Mouse (Mus musculus): ENCODE results near the gene Sh3rf3.

The Sh3rf3 gene

DNA sequence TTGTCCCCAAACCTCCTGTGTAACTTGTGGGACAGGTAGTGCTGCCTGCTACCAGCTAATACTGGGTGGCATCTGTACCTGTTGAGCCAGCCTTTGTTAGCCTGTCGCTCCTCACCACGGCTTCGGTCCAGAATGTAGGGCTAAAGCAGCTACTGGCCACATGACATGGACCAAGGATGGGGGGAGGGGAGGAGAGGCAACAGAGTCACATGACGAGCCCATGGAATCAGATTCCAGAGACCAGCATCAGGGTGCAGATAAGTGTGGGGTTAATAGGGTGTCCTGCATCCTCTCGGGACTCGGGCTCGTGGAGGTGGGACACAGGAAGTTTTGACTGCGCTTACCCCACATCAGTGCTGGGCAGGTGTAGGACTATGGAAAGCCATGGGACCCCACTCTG lies 292.7 kb downstream of the Sh3rf3 start:
- DNase-seq (ENCODE audit: low read depth, low spot score) = no peak

DNA sequence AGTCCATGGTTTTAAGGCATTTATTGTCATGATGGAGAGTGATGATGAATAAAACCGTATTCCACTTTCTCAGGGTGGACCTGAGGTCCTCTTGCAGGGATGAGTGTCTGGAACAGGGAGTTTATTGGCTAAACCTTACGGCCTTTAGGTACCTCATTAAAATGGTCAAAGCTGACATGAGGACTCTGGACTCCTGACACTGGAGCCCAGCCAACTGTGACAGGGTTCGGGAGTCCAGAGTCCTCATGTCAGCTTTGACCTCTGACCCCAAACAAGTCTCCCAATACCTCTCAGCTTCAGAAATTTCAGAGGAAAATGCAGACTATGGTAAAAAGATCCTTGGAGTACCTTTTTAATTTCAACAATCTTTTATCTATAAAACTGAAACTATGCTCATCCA lies 293.5 kb downstream of the Sh3rf3 start:
- no peak for DNase-seq (ENCODE audit: low read depth, low spot score)

DNA sequence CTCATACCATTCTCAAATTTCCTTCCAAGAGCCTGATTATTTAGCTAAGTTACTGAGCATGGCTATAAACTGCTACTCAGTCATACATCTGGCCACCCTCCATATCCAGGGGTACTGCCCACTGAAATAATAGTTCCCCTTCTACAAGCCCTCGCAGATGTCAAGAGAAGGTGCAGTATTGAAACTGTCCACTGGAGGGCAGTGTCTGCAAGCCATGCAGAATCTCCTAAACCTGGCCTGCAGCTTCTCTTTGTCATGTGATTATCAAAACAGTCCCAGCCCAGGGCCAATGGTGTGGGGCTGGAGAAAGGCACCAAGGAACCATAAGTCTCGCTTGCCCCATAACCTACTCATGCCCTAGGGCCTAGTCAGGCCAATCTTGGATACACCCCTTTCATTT lies 295.9 kb downstream of the Sh3rf3 start:
- DNase-seq (ENCODE audit: low read depth, low spot score) = peak; percentile 36

- DNase-seq (ENCODE audit: low read depth, low spot score) = no peak
Observed at GRCm38 (mm10) chr10:59110386-59110785, 297.2 kb downstream of the Sh3rf3 start.

- no peak for DNase-seq (ENCODE audit: low read depth, low spot score)
Observed at GRCm38 (mm10) chr10:59112755-59113154, 299.6 kb downstream of the Sh3rf3 start.

DNA sequence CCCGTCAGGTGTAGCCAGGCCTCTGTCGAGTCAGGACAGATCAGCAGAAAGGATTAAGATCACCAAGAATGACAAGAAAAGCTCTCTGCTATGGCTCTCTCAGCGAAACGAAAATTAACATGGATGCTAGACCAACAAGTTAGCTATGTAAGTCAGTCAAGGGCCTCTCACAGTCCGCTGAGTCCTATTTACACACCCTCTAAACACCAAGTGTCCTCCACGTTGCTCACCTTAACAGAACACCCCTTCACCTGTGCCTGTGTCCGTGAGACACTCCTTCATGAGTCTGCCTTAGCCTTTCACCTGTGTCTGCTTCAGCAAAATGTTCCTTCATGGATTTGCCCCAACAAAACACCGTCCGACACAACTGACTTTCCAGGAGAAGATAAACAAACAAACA lies 300.2 kb downstream of the Sh3rf3 start:
- no peak for DNase-seq (ENCODE audit: low read depth, low spot score)

- DNase-seq (ENCODE audit: low read depth, low spot score) = no peak
Observed at GRCm38 (mm10) chr10:59114535-59115291, 301.6 kb downstream of the Sh3rf3 start.

- no peak for DNase-seq (ENCODE audit: low read depth, low spot score)
Observed at GRCm38 (mm10) chr10:59115691-59116090, 302.5 kb downstream of the Sh3rf3 start.

DNA sequence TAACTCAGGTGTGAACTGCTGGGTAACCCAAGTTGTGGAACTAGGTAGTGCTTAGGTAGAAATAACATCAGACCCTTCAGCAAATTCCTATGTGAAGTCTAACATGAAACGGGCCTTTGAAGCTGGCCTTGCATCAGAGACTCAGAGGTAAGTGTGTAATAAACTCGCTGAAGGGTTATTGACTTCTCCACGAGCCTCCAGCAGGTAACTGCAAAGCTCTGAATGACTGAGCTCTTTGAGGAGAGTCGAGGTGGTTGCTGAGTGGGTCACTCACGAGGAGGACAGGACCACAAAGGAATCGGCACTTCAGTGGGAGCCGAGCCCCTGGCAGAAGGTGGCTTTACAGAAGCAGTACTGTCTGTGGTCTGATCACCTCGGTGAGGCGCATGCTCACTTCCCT lies 303.2 kb downstream of the Sh3rf3 start:
- DNase-seq (ENCODE audit: low read depth, low spot score) = no peak

GRCm38 (mm10) chr10:59117555-59117954 lies 304.4 kb downstream of the Sh3rf3 start:
- no peak for DNase-seq (ENCODE audit: low read depth, low spot score)

DNA sequence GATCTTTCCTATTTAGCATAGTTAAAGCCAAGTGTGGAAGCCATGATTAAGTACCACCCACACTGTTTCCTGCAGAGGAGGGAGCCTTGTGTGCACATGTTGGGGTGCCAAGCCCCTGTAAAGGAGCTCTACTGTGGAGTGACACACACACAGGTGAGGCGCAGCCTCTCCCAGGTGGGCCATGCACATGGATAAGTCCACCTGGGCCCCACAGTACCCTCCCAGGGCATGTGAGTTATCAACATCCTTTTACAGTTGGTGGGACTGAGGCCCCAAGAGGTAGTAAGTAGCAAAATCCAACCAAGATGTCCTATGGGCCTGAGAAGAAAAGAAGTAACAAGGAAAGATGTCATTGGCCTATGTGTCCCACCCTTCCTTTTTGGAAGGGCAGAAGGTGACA lies 305.8 kb downstream of the Sh3rf3 start:
- DNase-seq (ENCODE audit: low read depth, low spot score) = no peak

DNA sequence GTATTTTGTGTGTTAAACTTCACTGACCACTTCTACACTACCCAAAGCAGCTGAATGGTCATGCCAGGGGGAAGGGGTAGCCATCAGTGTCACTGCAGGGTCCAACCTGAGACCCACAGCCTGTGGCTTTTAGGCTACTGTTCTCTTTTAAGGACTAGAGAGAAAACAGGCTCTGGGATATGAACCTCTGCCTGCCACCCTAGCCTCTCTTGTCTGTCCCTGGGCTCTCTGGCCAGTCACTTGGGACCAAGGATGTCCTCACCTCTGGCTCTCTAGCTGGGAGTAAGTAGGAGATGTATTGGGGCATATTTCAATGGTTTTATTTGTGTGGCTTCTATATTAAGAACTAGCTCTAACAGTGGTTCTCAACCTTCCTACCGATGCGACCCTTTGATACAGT lies 306.7 kb downstream of the Sh3rf3 start:
- no peak for DNase-seq (ENCODE audit: low read depth, low spot score)

DNA sequence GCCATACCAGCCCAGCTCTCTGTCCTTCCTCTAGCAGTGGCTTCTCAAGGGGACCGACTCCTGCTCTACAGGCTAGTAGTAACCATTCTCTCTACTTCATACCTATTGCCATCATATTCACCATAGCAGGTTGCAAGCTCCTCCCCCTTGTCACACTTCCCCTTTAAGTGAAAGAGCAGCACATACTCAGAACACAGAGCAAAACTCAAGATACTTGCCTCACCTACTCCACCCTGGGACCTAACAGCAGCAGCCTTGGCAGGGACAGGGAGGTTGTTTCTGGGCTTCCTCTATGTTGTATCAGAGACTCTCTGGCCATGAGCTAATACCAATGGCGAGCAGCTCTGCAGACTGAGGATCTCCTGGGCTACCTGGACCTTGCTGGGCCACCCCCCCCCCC lies 312.3 kb downstream of the Sh3rf3 start:
- DNase-seq (ENCODE audit: low read depth, low spot score) = no peak

GRCm38 (mm10) chr10:59127637-59128036 lies 314.5 kb downstream of the Sh3rf3 start:
- DNase-seq (ENCODE audit: low read depth, low spot score) = no peak

DNA sequence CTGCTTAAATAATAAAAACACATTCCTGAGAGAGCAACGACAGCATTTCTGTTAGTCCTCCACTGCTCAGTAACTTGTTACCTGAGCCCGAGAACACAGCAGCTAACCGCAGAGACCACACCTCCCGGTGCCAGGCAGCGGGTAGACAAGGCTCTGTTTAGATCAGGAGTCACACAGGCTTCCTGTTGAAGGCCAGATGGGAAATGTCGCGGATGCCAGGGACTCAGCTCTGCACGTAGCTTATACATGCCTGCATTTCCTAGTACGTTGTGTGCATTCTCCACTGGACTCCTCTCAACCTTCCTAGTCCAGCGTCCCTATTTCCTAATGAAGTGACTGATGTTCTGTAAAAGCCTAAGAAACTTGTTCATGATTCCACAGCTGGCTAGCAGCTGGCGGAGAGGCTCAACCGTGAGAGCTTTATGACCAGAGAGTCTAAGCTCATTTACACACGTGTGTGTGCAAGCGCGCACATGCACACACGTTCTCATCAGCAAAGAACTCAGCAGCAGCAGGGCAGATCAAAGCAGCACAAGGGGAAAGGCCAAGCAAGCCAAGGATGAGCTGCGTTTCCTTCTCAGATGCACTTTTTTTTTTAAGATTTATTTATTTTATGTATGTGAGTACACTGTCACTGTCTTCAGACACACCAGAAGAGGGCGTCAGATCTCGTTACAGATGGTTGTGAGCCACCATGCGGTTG lies 318.9 kb downstream of the Sh3rf3 start:
- no peak for DNase-seq (ENCODE audit: low read depth, low spot score)

DNA sequence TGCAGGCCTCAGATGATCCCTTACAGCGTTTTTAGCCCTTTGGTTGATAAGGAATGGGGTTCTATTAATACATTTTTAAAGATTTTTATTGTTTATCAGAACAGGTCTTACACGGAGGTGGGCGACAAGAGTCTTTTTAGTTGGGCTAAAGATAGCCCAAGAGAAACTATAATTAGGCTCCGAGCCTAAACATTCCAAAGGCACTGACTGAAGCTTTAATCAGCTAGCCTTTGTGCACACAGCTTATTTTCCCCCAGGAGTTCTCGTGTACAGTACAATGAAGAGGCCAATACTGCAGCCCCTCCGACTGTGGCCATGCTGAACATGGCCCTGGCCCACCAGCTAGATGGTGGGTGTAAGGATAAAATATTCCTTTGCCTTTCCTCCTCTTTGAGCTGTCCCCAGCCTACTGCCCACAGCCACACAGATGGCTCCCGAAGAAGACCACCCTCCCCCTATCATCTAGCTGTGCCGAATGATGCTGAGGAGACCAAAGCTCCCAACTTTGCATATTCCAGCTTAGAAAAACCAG lies 320.4 kb downstream of the Sh3rf3 start:
- DNase-seq (ENCODE audit: low read depth, low spot score) = no peak

DNA sequence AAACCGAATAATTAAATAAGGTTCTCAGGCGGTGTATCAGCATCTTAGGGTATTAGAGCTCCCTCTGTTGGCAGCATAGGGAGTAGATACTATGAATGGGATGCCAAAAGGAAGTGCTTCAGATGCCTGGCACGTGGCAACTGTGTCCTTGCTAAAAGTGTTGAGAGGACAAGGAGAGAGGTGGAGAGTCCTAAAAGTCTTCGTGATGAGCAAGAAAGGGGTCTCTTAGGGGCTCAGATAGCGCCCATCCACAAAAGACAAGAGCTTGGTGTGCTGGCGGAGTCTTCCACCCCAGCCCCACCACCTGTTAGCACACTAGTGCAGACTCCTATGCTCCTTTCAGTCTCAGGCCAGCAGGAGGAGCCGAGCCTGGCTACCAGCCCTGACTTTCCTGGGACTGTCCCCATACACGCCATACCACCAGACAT lies 336.8 kb downstream of the Sh3rf3 start:
- no peak for DNase-seq (ENCODE audit: low read depth, low spot score)

- no peak for DNase-seq (ENCODE audit: low read depth, low spot score)
Observed at GRCm38 (mm10) chr10:59150938-59151657, 337.9 kb downstream of the Sh3rf3 start.

- no peak for DNase-seq (ENCODE audit: low read depth, low spot score)
Observed at GRCm38 (mm10) chr10:59152544-59153081, 339.5 kb downstream of the Sh3rf3 start.

- DNase-seq (ENCODE audit: low read depth, low spot score) = no peak
Observed at GRCm38 (mm10) chr10:59158627-59159026, 345.5 kb downstream of the Sh3rf3 start.

- DNase-seq (ENCODE audit: low read depth, low spot score) = peak; percentile 11
Observed at GRCm38 (mm10) chr10:59162185-59162897, 349.2 kb downstream of the Sh3rf3 start.
